Mouse (Mus musculus): ENCODE measurements around the gene Opa1. TPM values are rescaled to one million over a fixed set of nuclear protein-coding genes. Genes with fewer than 3 reads are reported as not detected.

Opa1 gene
- total and polyA plus RNA-seq, 2 experiments from 2014 or later, result 43.9 to 77.4 TPM

GRCm38 (mm10) chr16:29693791-29694419 is 114.8 kb downstream of the Opa1 start:
- no peak for DNase-seq (ENCODE audit: low spot score)
- no peak overlapping the region for H3K27ac ChIP-seq (ENCODE audit: low read depth, low read length)
- 0 out of 2 replicates have a peak, but pooled peaks cover 2% of the 10 kb centered on the region for H3K4me1 ChIP-seq (ENCODE audit: insufficient read depth, low read length)
- TF ChIP-seq CTCF (IDR thresholded peaks at IDR 0.05), result no peak
- H3K4me3 ChIP-seq (ENCODE audit: low read depth, low read length), result no peak overlapping the region
- H3K4me2 ChIP-seq (ENCODE audit: low read depth, low read length, poor library complexity, severe bottlenecking), result no peak overlapping the region
- WGBS, result 62% methylated on average over 6 of the region's 6 CpGs
- H3K36me3 ChIP-seq (ENCODE audit: insufficient read depth, low read length), result no peaks in the 10 kb centered on the region
- H3K9ac ChIP-seq (replicated peaks; ENCODE audit: low read length, poor library complexity, severe bottlenecking), result no peak overlapping the region
- no peaks in the 10 kb centered on the region for H3K9me3 ChIP-seq (ENCODE audit: low read length)
- ATAC-seq (ENCODE audit: low FRiP score), result no peak
- H3K27me3 ChIP-seq (ENCODE audit: insufficient read depth, low read length), result no peaks in the 10 kb centered on the region

- Histone ChIP-seq H3K27me3 (ENCODE audit: insufficient read depth, low read length) (no peaks in the 10 kb centered on the region), H3K4me1 (ENCODE audit: insufficient read depth, low read length) (0 out of 2 replicates have a peak, but pooled peaks cover 2% of the 10 kb centered on the region), H3K9ac (replicated peaks; ENCODE audit: low read length, poor library complexity, severe bottlenecking) (no peak overlapping the region), H3K4me3 (ENCODE audit: low read depth, low read length) (no peak overlapping the region), H3K4me2 (ENCODE audit: low read depth, low read length, poor library complexity, severe bottlenecking) (no peak overlapping the region), H3K27ac (ENCODE audit: low read depth, low read length) (no peak overlapping the region), H3K9me3 (ENCODE audit: low read length) (no peaks in the 10 kb centered on the region), H3K36me3 (ENCODE audit: insufficient read depth, low read length) (no peaks in the 10 kb centered on the region)
- DNase-seq (ENCODE audit: low spot score) (peak; percentile 61), ATAC-seq (ENCODE audit: low FRiP score) (no peak)
- TF ChIP-seq CTCF (IDR thresholded peaks at IDR 0.05), result no peak
- 76% methylated on average over 9 of the region's 9 CpGs for WGBS
Observed at GRCm38 (mm10) chr16:29694420-29694959, 115.4 kb downstream of the Opa1 start.

Other genes with a start within 250 kb of the Opa1 start
- 8.2 and 9.2 TPM in 2 replicates for gene Atp13a5, start 200.6 kb upstream of the Opa1 start, total RNA-seq (2014; rRNA removed)
- 7.4 and 7.7 TPM in 2 replicates for gene Atp13a5, start 200.6 kb upstream of the Opa1 start, polyA plus RNA-seq (2015; fragmentation: Nextera tagmentation; extraction: Ambion mirVana)
- 3.0 and 5.9 TPM in 2 replicates for gene Atp13a4, start 34.5 kb upstream of the Opa1 start, total RNA-seq (2014; rRNA removed)
- 3.1 and 4.2 TPM in 2 replicates for gene Atp13a4, start 34.5 kb upstream of the Opa1 start, polyA plus RNA-seq (2015; fragmentation: Nextera tagmentation; extraction: Ambion mirVana)